Mouse (Mus musculus) thymus, postnatal 10 days (tissue): ENCODE results near the gene Ccsap.

Experiments used
- DNase-seq, 2 experiments: peaks; one replicate each; pipeline ENCODE4 v3.0.0; 2021; ENCODE audit warnings: low spot score in 2 of 2

Ccsap gene

DNA sequence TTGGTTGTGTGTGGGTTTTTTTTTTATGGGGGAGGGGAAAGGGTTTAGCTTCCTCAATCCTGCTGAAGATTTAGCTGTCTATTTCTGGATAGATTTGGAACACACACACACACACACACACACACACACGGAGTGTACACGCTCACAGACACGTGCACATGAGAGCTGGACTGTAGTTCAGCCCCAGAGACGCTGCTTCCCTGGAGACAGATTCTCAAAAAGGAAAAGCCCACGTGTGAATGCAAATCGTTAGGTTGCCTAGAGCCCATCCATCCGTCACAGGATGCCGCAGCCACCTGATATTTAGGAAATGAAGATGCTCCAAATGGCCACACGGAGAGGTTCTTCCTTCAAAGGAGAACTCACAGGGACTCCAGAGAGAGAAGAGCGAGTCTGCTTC lies 20.3 kb upstream of the Ccsap start:
- no peak for DNase-seq

DNA sequence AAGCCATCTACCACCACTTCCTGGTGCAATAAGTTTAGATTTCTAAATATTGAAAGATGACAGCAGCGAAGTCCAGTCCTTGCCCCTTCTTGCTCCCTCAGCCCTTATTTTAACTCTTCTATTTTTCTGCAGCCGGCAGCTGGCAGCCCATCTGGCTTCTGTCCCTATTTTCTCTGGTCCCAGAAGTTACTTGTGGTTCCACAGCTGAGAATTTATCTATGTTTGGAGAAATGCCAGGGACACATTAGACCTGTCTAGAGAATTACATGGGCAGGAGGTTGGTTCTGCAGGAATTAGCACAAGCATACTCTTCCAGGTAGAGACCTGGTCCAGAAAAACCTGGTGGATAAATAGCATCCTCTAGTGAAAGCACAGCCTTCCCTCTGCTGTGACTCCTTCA lies 17.9 kb upstream of the Ccsap start:
- no peak for DNase-seq

DNA sequence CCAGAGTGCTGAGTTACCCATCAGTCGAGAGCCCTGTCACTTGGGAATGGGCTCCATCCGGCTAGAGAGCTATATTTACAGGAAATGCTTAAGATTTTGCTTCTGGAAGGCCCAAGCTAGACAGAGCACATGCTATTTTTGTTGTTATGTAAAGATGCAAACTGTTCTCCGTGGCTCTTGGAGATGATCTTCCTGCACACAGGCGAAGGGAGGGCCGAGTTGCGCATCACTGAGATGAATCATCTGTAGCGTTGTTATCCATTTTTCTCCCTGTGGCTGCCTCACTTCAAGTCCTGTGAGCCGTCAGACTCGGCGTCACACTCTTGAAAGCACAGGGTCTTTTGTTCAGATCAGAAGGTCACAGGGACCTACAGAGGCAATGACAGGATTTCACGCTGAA lies 14.3 kb upstream of the Ccsap start:
- DNase-seq, result no peak

DNA sequence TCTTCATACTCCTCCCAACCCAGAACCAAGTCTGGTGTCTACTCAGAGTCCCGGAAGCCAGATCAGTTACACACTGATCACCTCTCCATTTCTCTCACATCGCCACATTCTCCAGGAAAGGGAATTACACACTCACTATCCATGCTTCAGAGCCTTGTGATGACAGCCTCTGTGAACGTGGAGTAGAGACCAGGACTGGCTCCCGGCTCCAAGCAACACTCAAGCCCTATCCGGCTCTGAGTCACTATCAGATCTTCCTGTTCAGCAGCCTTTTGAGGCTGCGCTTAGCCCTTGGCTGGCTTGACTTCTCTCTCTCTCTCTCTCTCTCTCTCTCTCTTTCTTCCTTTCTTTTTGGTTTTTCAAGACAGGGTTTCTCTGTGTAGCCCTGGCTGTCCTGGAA lies 13.4 kb upstream of the Ccsap start:
- DNase-seq, result no peak

DNA sequence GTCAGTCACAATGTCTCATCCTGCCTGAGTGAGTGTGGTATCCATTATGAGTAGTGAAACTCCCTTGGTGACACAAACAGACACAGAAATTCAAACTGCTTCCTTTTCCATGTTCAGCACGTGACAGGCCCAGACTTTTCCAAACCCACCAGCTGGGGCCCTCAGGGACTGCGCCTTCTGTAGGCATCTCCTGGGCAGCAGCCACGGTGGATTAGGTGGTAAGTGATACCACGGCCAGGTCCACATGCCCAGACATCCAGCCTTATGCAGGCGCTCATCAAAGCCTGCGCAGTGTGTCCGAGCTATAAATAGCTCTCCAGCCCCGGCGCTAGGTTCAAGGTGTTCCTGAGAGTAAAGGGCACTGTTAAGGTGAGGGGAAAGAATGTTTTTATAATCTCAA lies 12.0 kb upstream of the Ccsap start:
- no peak for DNase-seq

DNA sequence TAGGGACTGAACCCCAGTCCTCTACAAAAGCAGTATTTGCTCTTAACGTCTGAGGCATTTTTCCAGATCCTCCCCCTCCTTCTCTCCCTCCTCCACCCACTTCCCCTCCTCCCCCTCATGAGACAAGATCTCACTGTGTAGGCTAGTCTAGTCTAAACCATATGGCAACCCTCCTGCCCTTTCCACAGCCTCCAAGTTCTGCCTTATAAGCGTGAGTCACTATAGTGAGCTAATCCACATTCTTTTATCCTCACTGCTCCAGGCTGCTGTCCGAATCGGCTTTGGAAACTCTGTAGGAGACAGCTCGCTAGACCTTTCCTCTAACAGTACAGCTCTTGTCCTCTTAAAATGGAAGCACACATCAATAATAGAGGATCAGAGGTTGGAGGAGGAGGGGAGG lies 7.0 kb upstream of the Ccsap start:
- DNase-seq, result no peak

DNA sequence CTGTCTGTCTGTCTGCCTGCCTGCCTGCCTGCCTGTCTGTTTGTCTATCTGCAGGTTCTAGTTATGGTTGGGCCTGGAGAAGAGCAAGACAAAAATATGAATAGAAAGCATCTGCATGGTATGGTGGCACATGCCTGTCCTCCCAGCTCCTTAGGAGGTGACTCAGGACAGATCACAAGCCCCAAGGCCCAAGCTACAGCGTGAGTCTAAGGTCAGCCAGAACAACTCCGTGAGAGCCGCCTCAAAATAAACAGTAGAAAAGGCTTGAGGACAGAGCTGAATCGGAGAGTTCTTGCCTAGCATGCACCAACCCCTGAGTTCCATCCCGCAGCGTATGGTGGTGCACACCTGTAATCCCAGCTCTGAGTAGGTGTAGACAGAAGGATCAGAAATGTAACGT lies 5.8 kb upstream of the Ccsap start:
- DNase-seq, result no peak

DNA sequence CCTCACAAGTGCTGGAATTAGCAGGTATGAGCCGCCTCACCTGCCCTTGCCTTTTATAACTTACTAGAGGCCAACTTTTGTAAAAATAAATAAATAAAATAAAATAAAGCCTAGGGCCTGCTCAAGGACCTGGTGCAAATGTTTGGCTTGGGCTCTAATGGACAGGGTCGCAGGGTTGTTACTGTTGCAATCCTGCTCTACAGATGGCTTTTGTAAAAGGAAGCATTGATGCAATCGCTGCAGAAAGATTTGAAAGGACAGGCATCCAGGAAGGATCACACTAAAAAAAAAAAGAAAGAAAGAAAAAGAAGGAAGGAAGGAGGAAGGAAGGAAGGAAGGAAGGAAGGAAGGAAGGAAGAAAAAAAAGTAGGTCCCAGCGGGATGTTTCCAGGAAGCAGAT lies 377 bp upstream of the Ccsap start:
- DNase-seq, result no peak

DNA sequence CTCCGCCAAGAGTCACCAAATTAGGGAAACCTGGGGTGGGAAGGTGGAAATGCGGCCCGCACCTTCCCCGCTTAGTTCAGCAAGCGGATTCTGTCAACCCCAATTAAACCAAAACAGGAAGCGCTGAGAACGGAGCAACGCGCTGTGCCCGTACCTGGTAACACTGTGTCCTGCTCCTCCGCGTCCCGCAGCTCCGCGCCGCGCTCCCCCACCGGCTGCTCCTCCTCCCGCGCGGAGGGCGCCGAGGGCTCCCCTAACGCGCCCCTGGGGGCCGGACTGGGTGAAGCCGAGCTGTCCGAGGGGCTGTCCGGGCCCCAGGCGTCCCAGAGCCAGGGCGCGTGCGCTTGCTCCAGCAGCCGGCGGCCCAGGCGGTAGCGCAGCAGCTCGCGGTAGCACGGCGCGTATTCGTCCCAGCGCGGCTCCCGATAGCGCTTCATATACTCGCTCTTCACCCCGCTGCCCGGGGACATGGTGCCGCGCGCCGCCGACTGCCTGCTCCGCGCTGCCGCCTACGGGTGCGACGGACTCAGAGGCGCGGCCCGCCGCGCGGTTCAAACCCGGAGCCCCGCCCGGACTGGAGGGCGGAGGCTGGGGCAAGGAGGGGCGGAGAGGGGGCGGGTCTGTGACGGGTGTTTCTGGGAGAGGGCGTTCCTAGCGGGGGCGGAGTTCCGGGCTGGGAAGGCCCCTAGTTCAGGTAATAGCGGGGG lies 915 bp downstream of the Ccsap start:
- DNase-seq, result peak; percentile 88 to 93

DNA sequence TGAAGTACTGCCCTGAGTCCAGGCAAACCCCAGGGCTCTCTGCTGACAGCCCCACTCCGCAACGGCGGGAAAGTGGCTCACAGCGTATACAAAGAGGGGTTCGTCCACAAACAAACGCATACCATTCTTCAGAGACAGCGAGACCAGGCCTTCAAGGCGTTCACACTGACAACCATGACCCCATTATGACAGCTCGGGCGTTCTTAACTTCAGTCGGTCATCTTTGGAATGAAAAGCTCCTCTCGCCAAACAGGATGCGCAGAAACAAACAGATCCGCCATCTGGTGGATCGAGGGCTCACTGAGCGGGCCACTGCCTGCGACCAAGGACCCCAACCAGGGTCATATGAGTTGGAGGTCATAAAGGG lies 1.5 kb downstream of the Ccsap start:
- DNase-seq, result no peak

DNA sequence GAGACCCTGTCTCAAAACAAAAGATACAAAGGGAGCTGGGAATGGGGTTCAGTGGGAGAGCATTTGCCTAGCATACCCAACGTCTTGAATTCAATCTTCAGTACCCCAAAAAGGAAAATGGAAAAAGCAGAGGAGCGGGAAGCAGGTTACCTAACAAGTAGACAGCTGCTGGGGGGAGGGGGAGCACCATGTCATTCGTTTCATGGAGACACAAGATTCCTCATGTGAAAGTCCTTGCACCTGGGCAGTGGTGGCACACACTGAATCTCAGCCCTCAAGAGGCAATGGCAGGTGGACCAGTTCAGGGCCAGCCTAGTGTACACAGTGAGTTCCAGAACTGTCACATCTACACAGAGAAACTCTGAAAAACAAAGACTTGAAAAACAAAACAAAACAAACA lies 2.6 kb downstream of the Ccsap start:
- DNase-seq, result no peak

DNA sequence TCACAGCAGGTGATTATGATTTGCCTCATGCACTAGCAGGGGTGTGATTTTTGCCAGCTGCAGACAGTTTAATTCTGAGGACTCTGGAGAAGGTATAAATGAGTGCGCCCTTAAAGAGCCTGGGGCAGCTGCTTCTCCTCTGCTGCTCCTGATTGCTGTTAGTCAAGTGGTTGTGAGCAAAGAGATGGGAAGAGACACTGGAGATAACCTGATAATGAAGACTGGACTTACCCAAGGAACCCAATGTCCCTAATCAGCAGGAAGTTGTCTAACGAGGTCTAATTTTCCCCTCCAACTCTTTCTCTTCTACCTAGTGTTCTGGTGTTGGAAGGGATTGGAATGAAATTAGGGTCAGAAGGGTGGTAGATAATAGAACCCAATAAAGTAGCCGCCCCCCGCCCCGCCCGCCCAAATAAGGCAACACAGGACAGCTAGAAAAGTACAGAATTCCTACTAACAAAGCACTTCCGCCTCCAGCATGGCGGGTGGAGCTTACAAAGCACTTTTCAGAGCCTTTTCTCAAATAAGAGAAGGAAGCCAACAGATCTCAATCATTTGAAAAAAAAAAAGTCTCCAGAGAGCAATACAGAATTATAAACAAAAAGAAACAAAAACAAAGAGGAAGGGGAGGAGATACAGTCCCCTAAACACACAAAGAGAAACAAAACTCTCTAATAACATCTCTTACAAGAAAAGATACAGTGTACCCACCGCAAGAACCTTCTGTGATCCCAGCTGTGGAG lies 5.1 kb downstream of the Ccsap start:
- no peak for DNase-seq

DNA sequence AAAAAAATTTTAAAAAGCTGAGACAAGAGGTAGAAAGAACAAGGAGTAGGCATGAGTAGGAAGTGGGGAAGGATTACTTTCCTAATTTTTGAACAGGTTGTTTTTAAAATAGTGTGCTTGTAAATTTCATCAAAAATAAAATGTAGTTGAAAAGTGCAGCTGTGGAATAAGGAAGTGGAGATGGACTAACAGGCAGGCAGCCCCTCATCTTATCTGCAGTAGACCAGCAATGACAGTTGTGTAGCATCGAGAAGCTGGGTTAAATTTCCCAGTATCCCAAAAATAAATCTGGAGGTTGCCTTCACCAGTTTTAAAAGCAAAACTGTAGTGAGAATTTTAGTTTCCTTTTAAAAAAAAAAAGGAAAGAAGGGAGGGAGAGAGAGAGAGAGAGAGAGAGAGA lies 5.8 kb downstream of the Ccsap start:
- no peak for DNase-seq

DNA sequence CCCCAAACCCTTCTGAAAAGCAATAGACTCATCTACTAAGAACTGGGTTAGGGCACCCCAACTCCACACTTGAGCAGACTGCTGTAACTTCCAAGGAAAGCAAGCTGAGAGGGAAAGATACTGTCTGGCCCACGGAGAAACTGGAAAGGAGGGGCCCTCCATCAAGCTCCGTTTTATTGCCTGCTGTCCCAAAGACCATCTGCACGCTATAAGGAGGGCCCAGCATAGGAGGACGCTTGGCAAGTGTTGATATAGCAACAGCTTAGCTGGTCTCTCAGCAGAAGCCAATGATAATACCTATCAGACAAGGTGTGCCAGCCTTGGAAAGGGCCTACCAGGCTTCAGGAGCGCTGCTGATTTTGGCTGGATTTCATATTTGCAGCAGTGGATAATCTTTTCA lies 8.4 kb downstream of the Ccsap start:
- DNase-seq, result no peak

DNA sequence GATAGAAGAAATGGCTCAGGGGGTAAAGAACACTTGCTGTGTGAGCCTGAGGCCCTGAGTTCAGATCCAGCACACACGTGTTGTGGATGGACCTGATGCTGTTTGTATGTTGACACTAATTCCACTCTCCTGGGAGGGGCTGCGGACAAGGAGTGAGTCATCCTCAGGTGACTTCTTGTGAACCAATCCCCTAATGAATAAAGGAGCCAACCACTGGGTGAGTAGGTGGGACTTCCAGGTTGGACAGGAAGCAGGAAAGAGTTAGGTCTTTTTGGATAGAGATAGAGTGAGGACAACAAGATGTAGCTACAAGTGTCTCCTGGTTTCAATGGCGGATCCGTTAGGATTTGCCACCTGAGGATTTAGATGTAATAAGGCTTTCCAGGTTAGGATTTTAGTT lies 10.7 kb downstream of the Ccsap start:
- no peak for DNase-seq

DNA sequence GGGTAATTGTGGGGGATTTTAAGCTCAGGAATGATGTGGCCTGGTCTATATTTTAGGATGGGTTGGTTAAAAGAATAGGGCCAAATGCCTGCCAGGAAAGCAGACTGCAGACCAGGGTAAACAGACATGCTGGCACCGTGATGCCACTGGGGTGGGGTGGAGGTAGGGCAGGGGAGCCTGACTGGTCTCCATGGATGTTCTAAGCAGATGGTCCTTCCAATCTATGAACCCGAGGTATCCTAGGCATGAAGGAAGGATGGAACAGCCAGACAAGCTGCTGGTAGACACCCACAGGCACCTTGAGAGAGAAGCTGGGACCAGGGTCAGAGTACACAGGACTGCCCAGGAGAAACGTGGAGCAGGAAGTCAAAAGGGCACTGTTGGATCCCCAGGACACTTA lies 12.5 kb downstream of the Ccsap start:
- no peak for DNase-seq

DNA sequence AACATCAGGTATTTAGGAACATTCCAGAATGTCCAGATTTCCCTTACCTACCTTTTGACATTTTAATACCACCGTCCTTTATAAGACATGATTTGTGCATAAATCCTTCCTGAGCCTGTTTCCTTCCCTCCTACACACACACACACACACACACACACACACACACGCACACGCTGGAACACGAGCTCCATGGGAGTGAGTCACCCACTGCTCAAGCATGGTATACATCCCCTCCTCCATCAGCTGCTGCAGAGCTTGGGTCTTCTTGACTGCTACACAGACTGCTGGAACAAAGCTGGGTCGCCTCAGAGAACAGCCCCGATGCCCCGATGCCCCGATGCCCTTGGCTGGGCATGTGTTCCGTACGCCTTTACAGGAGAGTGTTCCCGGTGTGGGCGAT lies 13.5 kb downstream of the Ccsap start:
- DNase-seq, result no peak

DNA sequence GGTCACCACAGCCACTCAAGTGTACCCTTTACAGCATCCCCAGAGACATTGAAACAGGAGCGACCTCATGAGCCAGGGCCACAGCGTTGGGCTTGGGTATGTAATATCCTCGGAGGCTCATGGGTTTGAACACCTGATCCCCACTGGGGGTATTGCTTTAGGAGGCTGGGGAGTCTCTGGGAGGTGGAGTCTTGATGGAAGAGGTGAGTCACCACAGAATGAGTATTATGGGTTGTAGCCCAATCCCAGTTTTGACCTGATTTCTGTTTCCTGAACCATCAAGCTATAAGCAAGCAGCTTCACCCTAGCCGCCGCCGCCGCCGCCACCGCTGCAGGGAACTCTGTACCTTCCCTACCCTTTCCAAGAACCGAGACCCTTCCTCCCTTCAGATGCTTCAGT lies 14.0 kb downstream of the Ccsap start:
- no peak for DNase-seq

DNA sequence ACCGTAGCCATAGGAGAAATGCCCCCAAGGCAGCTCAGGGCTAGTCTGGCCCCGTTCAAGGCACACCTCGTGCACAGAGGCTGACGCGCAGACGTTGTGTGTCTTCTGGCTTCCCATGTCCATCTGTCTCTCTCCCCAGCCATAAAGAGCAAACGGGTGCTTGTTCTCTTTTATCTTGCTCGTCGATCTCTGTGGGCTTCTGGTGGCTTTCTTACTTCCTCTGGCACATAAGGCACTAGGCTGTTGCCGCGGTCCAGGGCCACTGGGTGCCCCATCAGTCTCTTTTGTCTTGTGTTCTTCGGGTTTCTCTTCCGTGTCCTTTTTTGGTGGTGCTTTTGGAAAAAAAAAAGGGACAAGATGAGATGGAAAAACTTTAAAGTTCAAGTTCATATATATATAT lies 14.9 kb downstream of the Ccsap start:
- no peak for DNase-seq

DNA sequence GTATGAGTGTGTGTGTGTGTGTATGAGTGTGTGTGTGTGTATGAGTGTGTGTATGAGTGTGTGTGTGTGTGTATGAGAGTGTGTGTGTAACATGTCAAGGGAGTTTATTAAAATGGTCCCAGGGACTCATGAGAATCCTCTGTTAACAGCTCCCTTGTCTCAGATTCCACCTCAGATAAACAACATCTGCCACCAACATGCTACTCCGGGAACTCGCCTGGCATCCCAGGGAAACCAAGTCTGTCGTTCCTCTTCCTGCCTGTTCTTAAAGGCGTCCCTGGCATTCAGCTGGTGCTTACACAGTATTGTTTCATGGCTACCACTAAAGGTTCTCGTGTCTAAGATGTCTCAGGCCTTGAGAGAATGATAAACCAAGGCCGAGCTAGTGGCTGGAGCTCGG lies 15.7 kb downstream of the Ccsap start:
- DNase-seq, result no peak

DNA sequence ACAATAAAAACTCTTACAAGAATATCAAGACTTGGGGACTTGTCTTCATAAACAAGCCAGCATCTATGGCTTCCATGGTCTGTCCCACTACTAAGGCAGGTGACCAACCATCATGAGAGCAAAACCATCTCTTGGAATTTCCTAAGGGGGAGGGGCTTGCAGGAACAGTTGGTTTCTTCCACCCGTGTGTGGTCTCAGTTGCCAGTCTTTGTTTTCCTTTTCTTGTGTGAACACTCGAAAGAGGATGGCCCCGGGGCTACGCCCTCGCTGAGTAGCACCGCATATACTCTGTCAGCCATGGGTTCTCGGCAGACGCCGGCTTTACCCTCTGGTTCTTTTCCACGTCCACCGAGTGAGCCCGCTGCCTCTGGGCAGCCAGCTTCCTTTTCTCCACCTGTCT lies 17.9 kb downstream of the Ccsap start:
- DNase-seq, result no peak

DNA sequence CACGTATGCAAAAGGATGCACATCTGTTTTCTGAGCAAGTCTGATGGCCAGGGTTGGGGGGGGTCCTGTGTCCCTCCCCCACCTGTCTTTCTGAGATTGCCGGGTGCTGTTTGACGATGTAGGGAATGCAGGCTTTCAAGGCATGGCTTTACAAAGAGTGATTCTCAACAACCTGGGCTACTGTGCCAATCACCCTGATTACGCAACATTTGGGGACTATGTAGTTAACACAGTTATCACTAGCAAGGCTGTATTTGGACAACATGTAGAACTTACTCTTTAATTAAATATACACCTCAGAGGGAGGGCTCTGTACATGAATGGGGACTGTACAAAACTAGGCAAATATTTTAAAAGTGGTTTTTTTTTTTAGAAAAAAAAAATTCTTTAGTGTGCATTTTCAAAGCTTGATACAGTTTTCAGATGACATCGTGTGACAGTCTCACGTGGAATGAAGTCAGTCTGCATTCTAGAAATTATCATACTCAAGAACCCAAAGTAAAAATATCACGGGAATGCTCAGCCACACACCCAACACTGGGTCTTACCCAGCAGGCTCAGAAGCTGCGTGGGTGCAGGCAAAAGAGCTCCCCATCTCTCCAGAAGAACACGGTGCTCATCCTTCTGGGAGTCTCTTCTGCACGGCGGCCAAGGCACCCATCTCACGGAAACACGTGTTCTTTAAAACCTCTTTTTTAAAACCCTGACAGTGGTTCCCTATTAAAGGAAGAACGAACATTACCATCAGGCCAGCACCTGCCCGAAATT lies 19.2 kb downstream of the Ccsap start:
- no peak for DNase-seq

DNA sequence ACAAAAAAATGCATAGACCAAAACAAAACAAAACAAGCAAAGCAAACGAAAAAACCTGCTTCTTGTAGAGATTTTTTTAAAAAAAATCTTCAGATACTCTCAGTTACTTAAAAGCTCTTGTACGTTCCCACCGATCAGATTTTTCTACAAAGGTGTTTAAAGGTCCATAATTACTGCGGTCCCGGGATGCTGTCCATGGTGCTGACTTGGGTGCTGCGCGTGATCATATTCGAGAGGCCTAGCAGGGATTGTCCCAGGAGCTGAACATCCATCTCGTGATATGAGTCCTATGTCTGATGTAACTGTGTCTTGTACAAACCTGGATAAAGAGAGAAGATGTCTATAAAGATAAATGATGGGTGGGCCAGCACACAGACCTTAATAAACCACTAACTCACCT lies 21.5 kb downstream of the Ccsap start:
- DNase-seq, result no peak
